Mouse (Mus musculus) cerebellum, adult 2 months (tissue): ENCODE data around the gene Art5.

ENCODE experiments used
- CTCF ChIP-seq: fragments of 200-500 bp; IDR thresholded peaks from 2 replicates; pipeline ENCODE4 v1.5.1; 2011; ENCODE audit warnings: low read depth, mild to moderate bottlenecking, control low read depth, low read length, moderate library complexity, borderline replicate concordance; ENCODE audit not compliant: insufficient read depth
- POLR2A ChIP-seq: fragments of 200-500 bp; IDR thresholded peaks from 2 replicates; pipeline ENCODE4 v1.6.1; 2011; ENCODE audit warnings: low read length, control low read depth, borderline replicate concordance; ENCODE audit not compliant: insufficient read depth

DNA sequence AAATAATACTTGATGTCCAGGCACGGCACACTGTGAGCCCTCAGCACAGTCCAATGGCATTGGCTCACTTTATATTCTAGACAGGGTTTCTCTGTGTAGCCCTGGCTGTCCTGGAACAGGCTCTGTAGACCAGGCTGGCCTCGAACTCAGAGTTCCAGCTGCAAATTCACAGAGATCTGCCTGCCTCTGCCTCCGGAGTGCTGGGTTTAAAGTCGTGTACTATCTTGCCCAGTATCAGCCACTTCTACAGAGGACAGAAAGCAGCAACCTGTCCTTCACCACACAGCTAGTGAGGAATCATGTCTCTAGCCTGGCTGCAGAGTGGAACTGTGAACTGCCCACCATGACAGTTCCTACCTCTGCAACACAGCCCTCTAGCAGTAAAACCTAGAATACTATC lies 457 bp upstream of the Art5 start:
- TF ChIP-seq CTCF, result no peak
- no peak for TF ChIP-seq POLR2A
